ENCODE assay signal across 12 mouse cellular contexts in the genomic region with DNA sequence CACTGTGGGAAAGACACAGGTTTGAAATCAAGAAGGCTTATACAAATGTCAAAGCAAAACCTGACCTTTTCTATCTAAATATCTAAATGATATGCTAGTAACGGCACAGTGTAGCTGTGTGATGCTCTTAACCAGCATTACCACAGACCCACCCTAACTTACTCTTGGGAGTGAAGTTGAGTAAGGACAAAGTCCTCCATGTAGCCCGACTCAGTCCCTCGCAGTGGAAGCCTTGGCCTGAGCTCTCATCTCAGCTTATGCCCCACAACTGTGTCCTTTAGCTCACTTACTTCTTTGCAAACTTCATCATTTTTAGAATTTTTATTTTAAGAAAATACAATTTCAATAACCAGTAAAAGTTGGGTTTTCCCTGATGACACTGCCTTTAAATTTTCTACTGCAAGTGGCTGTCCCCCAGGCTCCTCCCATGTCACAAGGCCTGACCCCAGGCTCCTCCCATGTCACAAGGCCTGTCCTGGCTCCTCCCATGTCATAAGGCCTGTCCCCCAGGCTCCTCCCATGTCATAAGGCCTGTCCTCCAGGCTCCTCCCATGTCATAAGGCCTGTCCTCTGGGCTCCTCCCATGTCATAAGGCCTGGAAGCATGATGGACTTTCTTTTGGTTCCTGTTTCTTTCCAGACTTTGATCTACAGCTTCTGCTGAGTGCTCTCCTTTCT. TPM values are rescaled to one million over a fixed set of nuclear protein-coding genes. Genes with fewer than 3 reads are reported as not detected.
DNase-seq lines count a peak whose midpoint lies in the region; ATAC-seq and TF ChIP-seq lines count a peak whose summit lies in the region.
"Had no signal": no experiment of that assay in that cellular context is flagged by ENCODE, and none has a peak within 500 bp of the region (broad histone marks: within the 10 kb centered on the region; RNA-seq: fewer than 3 reads in every experiment).

No protein-coding gene starts in this region.

- H3K27me3 ChIP-seq in liver, postnatal 0 days (ENCODE audit: insufficient read depth, low read length) = no peaks in the 10 kb centered on the region
- no peaks in the 10 kb centered on the region for H3K27me3 ChIP-seq in thymus, adult 2 months (ENCODE audit: control insufficient read depth, insufficient read depth, low read length)
- H3K27me3 ChIP-seq: forebrain, embryonic 15.5 days; midbrain, embryonic 12.5 days had no signal

- ATAC-seq in granulocyte monocyte progenitor cell, adult 5-6 weeks (replicated peaks; ENCODE audit: poor library complexity, severe bottlenecking) = peak; percentile 98
- peak; percentile 54 for ATAC-seq in liver, postnatal 0 days
- ATAC-seq: forebrain, embryonic 15.5 days had no signal

- no peak for TF ChIP-seq CTCF in liver, postnatal 0 days (IDR thresholded peaks at IDR 0.05; ENCODE audit: low read depth)
- no peak for TF ChIP-seq CTCF in thymus, adult 2 months (IDR thresholded peaks at IDR 0.05; ENCODE audit: borderline replicate concordance, control insufficient read depth, extremely low read depth, insufficient read depth, low read length, poor library complexity)

- DNase-seq in 416B (ENCODE audit: low read depth) (peak; percentile 72), ES-E14 (ENCODE audit: low read depth, low spot score) (peak; percentile 40)
- peak; percentile 35 for DNase-seq in liver, postnatal 0 days
- DNase-seq in layer of hippocampus, postnatal 36 days = no peak
- no peak for DNase-seq in adrenal gland, postnatal 25 days
- no peak for DNase-seq in kidney, adult 11 months
- no peak for DNase-seq in thymus, adult 2 months

- in situ Hi-C loops in ES-E14 (cut with MboI; ENCODE audit: low sequenced_read_pairs in 2 of 2, unreplicated experiment in 2 of 2) = no loop called here

- TF ChIP-seq EP300 in liver, postnatal 0 days (IDR thresholded peaks at IDR 0.05; ENCODE audit: low read depth) = no peak

- no peaks in the 10 kb centered on the region for H3K9me3 ChIP-seq in ES-E14 (ENCODE audit: control insufficient read depth, insufficient read depth, low read depth, low read length)
- H3K9me3 ChIP-seq in liver, postnatal 0 days (ENCODE audit: low read length) = no peaks in the 10 kb centered on the region
- H3K9me3 ChIP-seq: forebrain, embryonic 15.5 days; midbrain, embryonic 12.5 days had no signal

- no peak overlapping the region for H3K4me3 ChIP-seq in ES-E14 (ENCODE audit: insufficient read depth in 1 of 2, low read depth in 1 of 2, low read length in 2 of 2, poor library complexity in 1 of 2, severe bottlenecking in 1 of 2)
- H3K4me3 ChIP-seq in liver, postnatal 0 days (ENCODE audit: low read depth, low read length) = no peak overlapping the region
- H3K4me3 ChIP-seq in thymus, adult 2 months (ENCODE audit: control insufficient read depth, insufficient read depth, low read length) = no peak overlapping the region
- H3K4me3 ChIP-seq: forebrain, embryonic 15.5 days; layer of hippocampus, adult 2 months; midbrain, embryonic 12.5 days had no signal

- no peak overlapping the region for H3K4me2 ChIP-seq in liver, postnatal 0 days (ENCODE audit: low read depth, low read length)
- H3K4me2 ChIP-seq: forebrain, embryonic 15.5 days; hindbrain, embryonic 14.5 days; midbrain, embryonic 12.5 days had no signal

- no peaks in the 10 kb centered on the region for H3K4me1 ChIP-seq in ES-E14 (ENCODE audit: control insufficient read depth in 2 of 2, insufficient read depth in 2 of 2, low read length in 2 of 2, poor library complexity in 1 of 2)
- H3K4me1 ChIP-seq in liver, postnatal 0 days (ENCODE audit: insufficient read depth) = no peaks in the 10 kb centered on the region
- H3K4me1 ChIP-seq in thymus, adult 2 months (replicated peaks; ENCODE audit: control insufficient read depth, insufficient read depth, low read length) = no peaks in the 10 kb centered on the region
- H3K4me1 ChIP-seq: forebrain, embryonic 15.5 days; midbrain, embryonic 12.5 days had no signal

- TF ChIP-seq POLR2A in thymus, adult 2 months (IDR thresholded peaks at IDR 0.05; ENCODE audit: control insufficient read depth, extremely low read depth, insufficient read depth, low read length, poor library complexity) = no peak

- no peak overlapping the region for H3K27ac ChIP-seq in ES-E14 (ENCODE audit: insufficient read depth, low read depth, low read length, poor library complexity, severe bottlenecking)
- H3K27ac ChIP-seq in liver, postnatal 0 days (ENCODE audit: low read depth) = no peak overlapping the region
- no peak overlapping the region for H3K27ac ChIP-seq in thymus, adult 2 months (ENCODE audit: control insufficient read depth, insufficient read depth, low read length)
- H3K27ac ChIP-seq: forebrain, embryonic 15.5 days; hindbrain, embryonic 14.5 days; layer of hippocampus, adult 2 months; midbrain, embryonic 12.5 days had no signal

- H3K36me3 ChIP-seq in ES-E14 (ENCODE audit: control insufficient read depth, insufficient read depth, low read length, poor library complexity, severe bottlenecking) = peaks cover 5% of the 10 kb centered on the region; the same call in 1 of the 2 replicates
- peaks cover 30% of the 10 kb centered on the region for H3K36me3 ChIP-seq in liver, postnatal 0 days (replicated peaks; ENCODE audit: insufficient read depth, low read length)
- peaks cover 29% of the 10 kb centered on the region for H3K36me3 ChIP-seq in thymus, adult 2 months (ENCODE audit: control insufficient read depth, insufficient read depth, low read length)

- WGBS in liver, postnatal 0 days (ENCODE audit: insufficient replicate concordance) = 88% methylated on average over 3 of the region's 3 CpGs
- 100% methylated on average over 3 of the region's 3 CpGs for WGBS in thymus, adult 2 months

- H3K9ac ChIP-seq in ES-E14 (ENCODE audit: insufficient read depth, low read depth, low read length, poor library complexity, severe bottlenecking) = no peak overlapping the region
- no peak overlapping the region for H3K9ac ChIP-seq in liver, postnatal 0 days (replicated peaks)
- H3K9ac ChIP-seq: forebrain, embryonic 15.5 days; hindbrain, embryonic 14.5 days; midbrain, embryonic 12.5 days had no signal

TF ChIP-seq in ES-E14, 5 proteins besides CTCF, POLR2A, EP300 and RAD21:
- TF ChIP-seq CHD2 (IDR thresholded peaks at IDR 0.05; ENCODE audit: low read depth, low read length) (no peak), HCFC1 (IDR thresholded peaks at IDR 0.05; ENCODE audit: borderline replicate concordance, insufficient read depth, low read length) (no peak), ZNF384 (IDR thresholded peaks at IDR 0.05; ENCODE audit: low read depth, low read length) (no peak), MAFK (IDR thresholded peaks at IDR 0.05; ENCODE audit: insufficient read depth, low read depth, low read length) (no peak), ZC3H11A (IDR thresholded peaks at IDR 0.05; ENCODE audit: borderline replicate concordance, low read depth, low read length) (no peak)

RNA-seq across cellular contexts. Expression of a gene that starts 15.8 kb away (rescaled TPM):
- 32.6 and 65.0 TPM in 2 replicates for total RNA-seq in ES-E14 (2012; rRNA removed)
- 30.3 and 40.0 TPM in 2 replicates for total RNA-seq in granulocyte monocyte progenitor cell, adult 5-6 weeks (2014; fragmentation: Nextera tagmentation)
- total RNA-seq in granulocyte monocyte progenitor cell, adult 5-6 weeks (2017) = 48.0 and 55.6 TPM in 2 replicates
- 10.2 and 10.7 TPM in 2 replicates for polyA plus RNA-seq in liver, postnatal 0 days (2015; fragmentation: Nextera tagmentation; extraction: Ambion mirVana)
- total RNA-seq in layer of hippocampus, postnatal 36 days (2021) = 100 to 1,000 TPM in 1 of 2 experiments, 10 to 100 TPM in 1; 96.2 to 100 TPM
- 76.8 and 86.4 TPM in 2 replicates for total RNA-seq in adrenal gland, postnatal 25 days (2021)
- polyA plus RNA-seq in thymus, adult 2 months (2012; rRNA removed) = 105 and 113 TPM in 2 replicates

RNA-seq across cellular contexts. Expression of a gene that starts 45.1 kb away (rescaled TPM):
- total RNA-seq in ES-E14 (2012; rRNA removed) = 12.0 and 26.0 TPM in 2 replicates
- 34.0 and 37.8 TPM in 2 replicates for total RNA-seq in granulocyte monocyte progenitor cell, adult 5-6 weeks (2014; fragmentation: Nextera tagmentation)
- total RNA-seq in granulocyte monocyte progenitor cell, adult 5-6 weeks (2017) = 40.2 and 40.5 TPM in 2 replicates
- polyA plus RNA-seq in liver, postnatal 0 days (2015; fragmentation: Nextera tagmentation; extraction: Ambion mirVana) = 14.2 and 15.2 TPM in 2 replicates
- total RNA-seq in layer of hippocampus, postnatal 36 days (2021) = 10 to 100 TPM in 1 of 2 experiments, 1 to 10 TPM in 1; 9.6 to 10.6 TPM
- total RNA-seq in adrenal gland, postnatal 25 days (2021) = 32.4 and 32.8 TPM in 2 replicates
- 21.6 and 23.4 TPM in 2 replicates for polyA plus RNA-seq in thymus, adult 2 months (2012; rRNA removed)

Comparison
In these comparisons a context has a peak if more than half of its experiments do, and no peak if none do; other contexts are left out.
1. DNase-seq: peak in 416B (single experiment), ES-E14 (single experiment) and liver, postnatal 0 days (single experiment); none in layer of hippocampus, postnatal 36 days (0 of 2), adrenal gland, postnatal 25 days (single experiment), kidney, adult 11 months (single experiment) and thymus, adult 2 months (single experiment).